Mouse (Mus musculus) thymus, adult 2 months (tissue): Measurements from ENCODE around the gene Sacs.

Experiments used
- CTCF ChIP-seq: fragments of 200-500 bp; IDR thresholded peaks from 2 replicates; pipeline ENCODE4 v1.5.1; 2012; ENCODE audit warnings: mild to moderate bottlenecking, control low read depth, low read length, moderate library complexity, borderline replicate concordance; ENCODE audit not compliant: control insufficient read depth, poor library complexity, insufficient read depth; ENCODE audit errors: extremely low read depth
- POLR2A ChIP-seq: fragments of 200-500 bp; IDR thresholded peaks from 2 replicates; pipeline ENCODE4 v1.6.1; 2012; ENCODE audit warnings: mild to moderate bottlenecking, low read length, control low read depth, moderate library complexity; ENCODE audit not compliant: control insufficient read depth, poor library complexity, insufficient read depth; ENCODE audit errors: extremely low read depth

DNA sequence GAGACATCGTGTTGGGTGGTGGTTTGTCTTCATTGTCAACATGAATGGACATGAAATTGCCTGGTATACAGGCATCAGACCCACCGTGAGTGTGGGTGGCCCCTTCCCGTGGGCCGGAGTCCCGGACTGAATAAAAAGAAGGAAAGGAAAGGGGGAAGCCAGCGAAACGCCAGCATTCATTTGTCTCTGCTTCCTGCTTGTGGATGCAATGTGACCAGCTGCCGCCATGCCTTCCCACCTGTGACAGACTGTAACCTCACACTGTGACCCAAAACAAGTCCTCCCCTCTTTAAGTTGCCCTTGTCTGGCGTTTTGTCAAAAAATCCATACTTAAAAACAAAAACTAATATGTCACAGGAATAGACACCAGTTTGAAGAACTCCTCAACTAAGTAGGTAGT is 27.7 kb downstream of the Sacs start:
- no peak for TF ChIP-seq POLR2A
- TF ChIP-seq CTCF, result no peak
